Mouse (Mus musculus): ENCODE data around the gene Ldlrad1.

Ldlrad1 gene

DNA sequence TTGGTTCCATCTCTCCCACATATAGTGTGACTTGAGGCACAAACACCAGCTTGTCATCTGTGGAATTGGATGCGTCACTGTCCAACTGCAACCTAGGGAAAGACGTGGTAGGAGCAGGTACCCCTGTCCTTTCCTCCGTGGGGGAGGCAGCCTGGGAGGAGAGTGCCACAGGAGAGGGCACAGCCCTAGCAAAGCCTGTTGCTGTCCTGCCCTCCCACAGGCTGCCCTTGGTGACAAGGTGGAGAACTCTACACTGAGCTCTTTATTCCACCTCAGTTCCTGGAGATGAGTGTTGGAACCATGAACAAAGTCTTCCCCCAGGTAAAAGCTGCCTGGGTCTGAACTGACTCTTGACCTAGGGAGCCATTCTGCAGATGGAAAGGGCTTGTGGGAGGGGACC lies at the start of gene Ldlrad1:
Gene Ldlrad1 (plus strand): TSS at position 301 of the 400 bp plus-strand sequence.
- no peak for ATAC-seq (ENCODE audit: low TSS enrichment)

DNA sequence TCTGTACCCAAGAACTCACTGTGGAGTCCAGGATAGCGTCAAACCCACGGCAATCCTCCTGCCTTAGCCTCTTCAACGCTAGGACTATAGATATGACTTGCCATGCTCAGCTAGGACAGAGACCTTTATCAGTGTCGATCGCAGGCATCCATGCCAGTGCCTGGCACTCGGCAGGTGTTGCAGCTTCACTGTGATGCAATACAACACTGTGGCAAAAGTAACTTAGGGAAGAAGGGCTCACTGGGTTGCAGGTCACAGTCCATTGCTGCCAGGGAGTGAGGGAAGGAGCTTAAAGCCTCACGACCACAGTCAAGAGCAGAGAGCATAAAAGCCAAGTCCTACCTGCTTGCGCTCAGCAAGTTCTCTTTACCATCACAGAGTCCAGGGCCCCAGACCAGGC lies 48.8 kb upstream of the Ldlrad1 start:
- ATAC-seq (ENCODE audit: low TSS enrichment): no peak

DNA sequence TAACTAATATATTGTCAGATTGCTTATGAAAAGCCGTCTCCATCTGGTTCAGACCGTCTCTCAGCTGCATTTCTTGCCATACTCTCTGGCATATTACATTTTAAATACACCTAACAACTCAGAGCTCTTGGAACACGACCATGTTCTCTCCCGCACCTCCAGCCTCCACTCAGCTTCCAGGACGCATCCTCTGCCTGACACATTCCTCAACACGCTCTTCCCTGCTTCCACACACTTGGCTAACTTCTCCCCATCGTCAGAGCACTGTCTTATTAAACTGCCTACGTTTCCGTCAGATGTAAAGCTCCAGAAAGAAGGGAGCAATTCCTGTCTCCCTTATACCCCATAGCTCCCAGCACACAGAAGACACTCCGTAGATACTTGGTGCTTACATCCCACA lies 45.6 kb upstream of the Ldlrad1 start:
- peak; percentile 91 for ATAC-seq (ENCODE audit: low TSS enrichment)

DNA sequence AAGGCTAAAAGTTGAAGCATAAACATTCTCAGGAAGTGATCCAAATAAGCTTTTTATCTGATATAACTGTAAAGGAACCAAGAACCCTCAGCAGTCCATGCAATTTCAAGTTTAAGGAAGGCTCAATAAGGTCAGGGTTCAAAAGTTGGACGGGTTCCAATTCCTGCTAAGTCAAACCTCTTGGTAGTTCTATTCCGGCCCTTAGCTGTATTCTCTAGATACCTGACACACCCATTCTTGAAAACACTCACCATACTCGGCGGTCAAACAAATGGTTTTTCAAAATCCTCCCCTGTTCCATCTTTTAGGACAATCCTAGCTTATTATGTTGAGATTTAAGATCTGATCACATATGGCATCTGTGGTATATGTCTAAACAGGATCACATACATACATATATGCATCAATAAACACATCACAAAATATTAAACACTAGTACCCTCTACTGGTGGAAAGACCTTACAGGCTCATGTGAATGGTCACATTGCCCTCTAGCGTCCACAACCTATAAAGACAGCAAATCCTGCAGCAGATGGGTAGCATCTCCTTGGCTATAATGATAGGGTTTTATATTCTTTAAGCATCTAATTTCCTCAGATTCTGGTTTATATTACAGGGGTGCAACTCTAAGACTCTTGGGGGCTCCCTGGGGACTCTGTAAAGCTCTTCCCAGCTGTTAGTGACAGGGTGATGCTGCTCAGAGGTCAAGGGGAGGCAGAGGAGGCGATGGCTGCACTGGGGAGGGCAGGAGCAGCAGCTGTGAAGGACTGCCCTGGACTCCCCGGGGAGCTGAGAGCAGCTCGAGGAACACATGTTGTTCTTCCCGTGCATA lies 45.0 kb upstream of the Ldlrad1 start:
- ATAC-seq (ENCODE audit: low TSS enrichment): peak; percentile 71

DNA sequence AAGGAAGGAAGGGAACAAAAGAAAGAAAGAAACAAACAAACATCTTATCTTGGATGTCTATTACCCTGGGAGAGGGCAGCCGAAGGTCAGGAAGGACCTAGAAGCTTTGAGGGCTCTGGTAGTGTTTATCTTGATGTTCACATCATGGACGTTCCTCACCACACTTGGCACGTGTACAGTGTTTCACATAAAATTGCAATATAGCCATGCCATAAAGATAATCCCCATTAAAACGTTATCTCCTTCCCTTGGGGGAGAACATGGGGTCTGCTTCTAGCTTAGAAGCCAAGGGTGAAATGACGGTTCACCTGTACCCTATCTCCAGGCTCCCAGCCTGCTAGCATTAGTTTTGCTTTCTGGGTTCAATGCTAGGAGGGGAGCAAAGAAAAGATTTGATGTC lies 42.3 kb upstream of the Ldlrad1 start:
- no peak for ATAC-seq (ENCODE audit: low TSS enrichment)

DNA sequence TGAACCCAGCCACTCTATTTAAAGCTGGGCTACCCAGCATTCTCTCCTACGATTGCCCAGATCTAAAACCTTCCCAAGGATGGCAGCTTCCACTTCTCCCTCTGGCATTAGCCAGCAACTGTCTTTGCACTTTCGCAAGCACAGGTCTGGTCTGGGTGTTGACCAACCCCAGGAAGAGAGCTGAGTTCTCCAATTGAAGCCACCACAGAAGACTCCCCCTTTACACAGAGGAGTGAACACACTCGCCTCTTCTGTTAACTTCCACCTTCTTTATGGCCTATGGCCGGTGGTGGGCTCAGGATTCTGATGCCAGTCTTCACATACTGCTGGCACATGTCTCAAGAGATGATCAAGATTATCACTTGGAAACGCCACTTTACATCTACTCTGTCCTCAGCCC lies 41.2 kb upstream of the Ldlrad1 start:
- ATAC-seq (ENCODE audit: low TSS enrichment): no peak

DNA sequence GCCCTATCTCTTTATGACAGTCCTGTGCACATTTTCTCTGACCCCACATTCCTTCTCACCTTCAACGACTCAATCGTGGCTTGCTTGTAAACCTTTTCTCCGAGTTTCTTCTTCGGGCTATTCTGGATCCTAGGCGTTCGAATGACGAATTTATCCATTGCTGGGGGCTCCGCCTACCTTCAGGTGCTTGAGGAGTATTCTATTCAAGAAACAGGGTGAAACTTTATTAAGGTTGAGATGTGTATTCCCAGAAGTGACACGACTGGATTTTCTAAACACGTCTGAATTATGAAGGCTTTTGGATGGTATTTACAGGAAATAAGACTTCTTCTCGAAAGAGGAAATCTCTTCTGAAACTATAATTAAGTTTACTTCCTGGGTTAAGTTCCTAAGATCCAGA lies 31.5 kb upstream of the Ldlrad1 start:
- no peak for ATAC-seq (ENCODE audit: low TSS enrichment)

DNA sequence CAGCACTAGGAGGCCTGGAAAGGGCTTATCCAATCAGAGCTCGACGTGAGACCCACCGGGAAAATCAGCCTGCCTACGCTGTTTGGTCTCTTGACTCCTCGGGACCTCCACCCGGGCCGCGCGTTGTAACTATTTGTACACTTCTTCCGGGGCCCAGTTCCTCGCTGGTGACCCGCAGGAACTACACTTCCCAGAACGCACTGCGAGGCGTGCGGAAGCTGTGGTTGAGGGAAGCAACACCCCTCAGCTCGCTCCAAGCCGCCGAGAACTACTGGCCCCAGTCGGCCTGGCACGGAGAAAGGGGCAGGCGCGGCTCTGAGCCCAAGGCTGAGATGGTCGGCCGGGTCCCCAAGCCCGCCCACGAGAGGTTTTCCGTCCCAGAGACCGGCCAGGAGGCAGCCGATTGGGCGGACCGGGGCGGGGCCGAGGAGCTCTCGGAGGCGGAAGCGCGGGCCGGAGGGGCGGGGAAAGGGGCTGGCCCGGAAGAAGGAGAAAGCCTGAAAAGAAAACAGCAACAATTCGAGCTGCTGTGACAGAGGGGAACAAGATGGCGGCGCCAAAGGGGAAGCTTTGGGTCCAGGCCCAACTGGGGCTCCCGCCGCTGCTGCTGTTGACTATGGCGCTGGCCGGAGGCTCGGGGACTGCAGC lies 30.7 kb upstream of the Ldlrad1 start, which contains the start of gene Tmem59:
Gene Tmem59 (plus strand): TSS at position 218 of the 648 bp plus-strand sequence.
- peak; percentile 93 for ATAC-seq (ENCODE audit: low TSS enrichment)

DNA sequence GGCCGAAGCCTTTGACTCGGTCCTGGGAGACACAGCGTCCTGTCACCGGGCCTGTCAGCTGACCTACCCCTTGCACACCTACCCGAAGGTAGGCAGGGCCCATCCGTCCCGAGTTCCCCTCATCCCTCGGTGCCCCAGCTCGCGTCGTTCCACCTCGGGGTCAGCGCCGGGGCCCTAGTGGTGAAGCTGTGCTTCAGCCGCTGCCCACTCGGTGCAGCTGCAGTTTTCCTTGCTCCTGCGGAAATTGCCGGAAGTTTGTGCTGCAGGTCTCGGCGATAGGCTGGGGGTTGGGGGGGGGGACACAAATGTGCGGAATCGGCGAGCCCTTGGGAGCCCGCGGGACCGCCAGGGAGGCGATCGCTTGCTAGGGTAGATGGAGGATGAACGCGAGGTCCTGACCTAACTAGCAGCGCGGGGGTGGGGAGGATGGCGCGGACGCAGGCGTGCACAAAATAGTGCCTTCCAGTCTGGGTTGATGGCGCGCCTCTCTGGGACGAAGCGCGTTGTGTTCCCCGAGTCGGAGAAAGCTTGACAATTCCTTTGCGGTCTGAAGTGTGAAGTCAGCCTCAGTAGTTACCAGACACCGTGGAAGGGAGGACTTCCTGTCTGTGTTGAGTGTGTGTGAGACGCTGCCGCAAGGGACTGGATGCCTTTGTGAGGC lies 30.0 kb upstream of the Ldlrad1 start, which contains the start of gene Tceanc2:
Gene Tceanc2 (minus strand): TSS at position 287 of the 661 bp plus-strand sequence.
- ATAC-seq (ENCODE audit: low TSS enrichment): peak; percentile 38

DNA sequence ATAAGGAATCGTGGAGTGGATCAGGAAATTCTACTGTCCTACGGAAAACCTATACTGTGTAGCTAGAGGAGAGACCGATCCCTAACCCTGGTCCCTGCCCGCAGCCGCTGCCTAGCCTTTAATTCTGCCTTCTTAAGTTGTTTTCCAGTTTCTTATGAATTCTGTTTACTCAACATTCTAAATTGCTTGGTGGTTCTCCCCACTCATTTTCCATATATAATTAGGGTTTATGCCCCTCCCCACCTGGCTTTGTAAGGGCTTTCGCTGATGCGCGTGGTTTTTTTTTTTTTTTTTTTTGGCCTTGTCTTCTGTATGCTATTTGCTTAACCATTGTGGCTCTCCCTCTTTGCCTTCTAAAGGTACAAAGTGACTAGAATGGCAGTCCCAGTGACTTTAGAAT lies 29.4 kb upstream of the Ldlrad1 start:
- no peak for ATAC-seq (ENCODE audit: low TSS enrichment)

DNA sequence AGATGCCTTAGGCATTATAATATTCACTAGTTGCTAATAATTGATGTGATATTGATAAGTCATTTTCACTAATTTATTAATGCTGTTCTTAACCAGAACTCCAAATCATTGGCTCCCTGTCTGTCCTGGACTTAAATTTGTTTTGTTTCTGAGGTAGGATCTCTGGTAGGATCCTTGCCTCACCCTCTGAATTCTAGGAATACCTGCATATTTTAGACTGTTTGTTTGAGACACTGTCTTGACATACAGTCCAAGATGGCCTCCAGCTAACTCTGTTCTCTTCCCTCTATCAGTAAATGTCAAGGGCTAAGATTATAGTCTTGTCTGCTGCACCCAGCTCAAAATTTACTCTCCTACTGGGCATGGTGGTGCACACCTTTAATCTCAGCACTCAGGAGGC lies 28.2 kb upstream of the Ldlrad1 start:
- ATAC-seq (ENCODE audit: low TSS enrichment): no peak

DNA sequence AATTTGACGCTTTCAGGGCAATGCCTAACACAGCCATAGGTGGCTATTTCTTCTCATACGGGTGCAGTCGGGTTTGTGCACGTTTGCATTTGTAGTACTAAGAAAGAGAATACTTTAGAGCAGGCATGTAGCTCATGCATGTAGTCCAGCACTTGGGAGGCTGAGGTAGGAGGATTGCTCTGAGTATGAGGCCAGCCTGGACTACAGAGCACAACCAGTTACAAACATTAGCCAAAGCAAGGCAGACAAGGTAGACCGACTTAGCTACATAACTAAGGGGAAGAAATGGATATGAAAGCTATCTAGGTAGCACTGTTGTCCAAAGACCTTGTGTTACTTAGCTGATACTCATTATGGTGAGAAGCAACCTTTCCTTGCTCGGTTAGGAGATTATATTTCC lies 27.1 kb upstream of the Ldlrad1 start:
- ATAC-seq (ENCODE audit: low TSS enrichment): no peak

DNA sequence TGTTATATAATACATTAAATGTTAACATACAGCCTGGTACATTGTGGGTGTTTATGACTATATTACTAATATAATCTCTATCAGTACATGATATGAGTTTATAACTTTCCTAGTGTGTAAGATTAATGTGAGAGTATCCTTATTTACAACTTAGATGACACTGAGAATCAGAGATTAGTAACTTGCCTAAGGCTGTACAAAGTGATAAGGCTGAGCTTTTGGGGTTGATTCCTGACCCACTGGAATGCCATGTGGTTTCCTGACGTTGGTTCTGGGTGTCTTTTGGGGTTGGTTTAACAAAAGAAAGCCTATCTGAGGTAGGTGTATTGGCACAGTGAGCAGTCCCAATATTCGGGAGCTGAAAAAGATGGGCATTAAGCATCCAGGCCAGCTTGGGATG lies 26.2 kb upstream of the Ldlrad1 start:
- ATAC-seq (ENCODE audit: low TSS enrichment): no peak

DNA sequence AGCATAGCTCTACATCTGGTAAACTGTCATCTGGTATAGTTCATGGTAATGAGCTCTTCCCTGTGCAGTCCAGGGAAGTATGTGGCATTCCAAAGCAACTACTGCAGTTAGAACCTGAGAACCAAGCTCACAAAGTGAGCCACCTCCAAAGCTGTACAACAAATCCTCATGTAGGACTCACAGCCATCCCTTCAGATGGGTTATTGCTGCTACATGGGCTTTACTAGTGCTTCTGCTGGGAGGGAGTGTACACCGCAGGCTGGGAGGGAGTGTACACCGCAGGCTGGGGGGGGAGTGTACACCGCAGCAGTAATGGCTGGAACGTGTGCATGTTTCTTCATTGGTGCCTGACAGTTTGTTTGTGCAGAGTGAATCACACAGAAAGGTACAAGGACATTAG lies 25.8 kb upstream of the Ldlrad1 start:
- no peak for ATAC-seq (ENCODE audit: low TSS enrichment)

DNA sequence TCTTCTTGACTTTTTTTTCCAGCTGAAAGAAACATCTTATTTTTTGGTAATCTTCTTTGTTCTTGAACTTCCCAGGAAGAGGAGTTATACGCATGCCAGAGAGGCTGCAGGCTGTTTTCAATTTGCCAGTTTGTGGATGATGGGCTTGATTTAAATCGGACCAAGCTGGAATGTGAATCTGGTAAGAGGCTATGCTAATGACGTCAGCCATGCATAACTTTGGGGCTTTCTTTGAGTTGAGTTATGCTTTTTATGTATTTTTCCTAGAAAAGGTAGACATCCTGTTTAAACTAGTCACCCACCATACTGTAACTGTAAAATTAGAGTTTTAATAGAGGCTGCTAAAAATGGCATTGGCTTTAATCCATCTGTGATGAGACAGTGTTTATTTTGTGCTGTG lies 23.3 kb upstream of the Ldlrad1 start:
- no peak for ATAC-seq (ENCODE audit: low TSS enrichment)

DNA sequence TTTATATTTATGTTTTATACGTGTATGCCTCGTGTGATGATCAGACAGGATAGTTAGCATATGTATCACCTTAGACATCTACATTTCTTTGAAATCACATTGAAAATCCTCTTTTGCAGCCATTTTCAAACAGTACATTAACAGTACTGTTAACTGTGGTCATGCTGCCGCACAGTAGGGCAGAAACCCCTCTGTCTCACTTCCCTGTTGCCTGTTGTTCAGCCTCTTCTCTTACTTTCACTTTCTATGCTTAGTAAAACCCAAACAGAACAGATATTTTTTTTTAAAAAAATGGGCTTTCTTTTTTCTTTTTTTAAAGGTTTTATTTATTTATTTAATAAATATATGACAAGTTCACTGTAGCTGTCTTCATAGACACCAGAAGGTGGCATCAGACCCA lies 15.1 kb upstream of the Ldlrad1 start:
- ATAC-seq (ENCODE audit: low TSS enrichment): no peak

DNA sequence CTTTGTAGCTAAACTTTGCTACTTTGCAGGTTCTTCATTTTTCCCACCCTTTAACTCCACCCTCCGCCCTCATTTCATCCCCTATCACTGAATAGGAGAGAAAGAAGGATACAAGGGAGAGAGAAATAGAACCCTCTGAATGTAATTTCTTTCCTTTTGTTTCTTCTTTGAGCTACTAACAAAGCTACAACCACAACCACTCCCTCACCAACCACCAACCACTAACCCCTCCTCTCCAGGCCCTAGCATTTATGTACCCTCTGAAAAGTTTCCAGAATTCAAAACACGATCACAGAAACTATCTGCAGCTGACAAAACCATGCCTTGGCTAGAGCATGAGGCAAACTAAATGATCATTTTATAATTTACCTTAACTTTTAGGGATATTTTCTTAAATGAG lies 12.5 kb upstream of the Ldlrad1 start:
- ATAC-seq (ENCODE audit: low TSS enrichment): no peak

DNA sequence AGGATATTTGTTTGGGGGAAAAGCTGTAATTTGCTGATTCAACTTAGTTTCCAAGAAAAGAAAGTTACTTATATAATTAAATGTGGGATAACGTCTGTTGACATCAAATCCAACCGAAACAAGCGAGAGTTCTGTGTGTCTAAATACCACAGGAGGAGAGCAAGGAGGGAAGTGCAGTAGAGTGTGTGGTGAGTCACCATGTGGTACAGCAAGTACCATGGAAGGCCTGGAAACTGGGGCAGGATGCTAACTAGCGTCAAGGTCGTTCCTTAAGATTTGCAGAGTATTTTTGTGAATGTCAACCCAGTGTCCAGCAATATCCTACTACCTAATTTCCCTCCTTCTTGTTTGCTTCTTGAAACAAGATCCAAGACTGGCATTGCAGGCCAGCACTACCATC lies 10.9 kb upstream of the Ldlrad1 start:
- peak; percentile 78; the same call in 1 of the 2 replicates for ATAC-seq (ENCODE audit: low TSS enrichment)

DNA sequence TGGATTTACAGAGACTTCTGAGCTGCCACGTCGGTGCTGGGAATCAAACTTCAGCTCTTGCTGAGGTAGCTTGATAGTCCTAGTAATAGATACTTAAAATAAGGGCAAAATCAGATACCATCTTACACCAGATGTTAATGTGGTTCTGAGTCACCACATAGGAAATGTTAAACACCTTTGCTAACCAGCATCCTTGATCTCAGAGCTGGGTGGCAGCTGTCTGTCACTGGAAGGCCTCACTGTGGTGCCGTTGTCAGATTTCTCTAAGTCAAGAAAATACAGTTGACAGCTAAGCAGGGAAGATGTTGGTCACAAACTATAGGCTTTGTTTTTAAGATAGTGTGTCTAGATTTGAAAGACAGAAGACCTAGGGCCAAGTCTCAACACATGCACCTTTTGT lies 7.2 kb upstream of the Ldlrad1 start:
- no peak for ATAC-seq (ENCODE audit: low TSS enrichment)

DNA sequence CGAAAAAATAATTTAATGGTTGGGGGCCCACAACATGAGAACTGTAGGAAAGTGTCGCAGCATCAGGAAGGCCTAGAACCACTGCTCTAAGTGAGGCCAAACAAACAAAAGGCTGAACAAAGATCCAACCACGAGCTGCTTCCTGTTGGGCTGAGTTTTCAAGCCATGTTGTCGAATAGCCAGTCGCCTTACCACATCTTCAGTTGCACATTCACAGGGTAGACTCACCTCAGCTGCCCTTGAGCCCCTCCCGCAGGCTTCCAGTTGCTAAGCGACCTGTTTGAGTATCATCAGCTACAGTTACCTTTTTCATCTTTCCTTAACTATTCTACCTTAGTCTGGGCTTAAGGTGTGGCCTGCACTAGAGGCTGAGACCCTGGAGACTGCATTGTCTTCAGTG lies 6.0 kb upstream of the Ldlrad1 start:
- ATAC-seq (ENCODE audit: low TSS enrichment): no peak

DNA sequence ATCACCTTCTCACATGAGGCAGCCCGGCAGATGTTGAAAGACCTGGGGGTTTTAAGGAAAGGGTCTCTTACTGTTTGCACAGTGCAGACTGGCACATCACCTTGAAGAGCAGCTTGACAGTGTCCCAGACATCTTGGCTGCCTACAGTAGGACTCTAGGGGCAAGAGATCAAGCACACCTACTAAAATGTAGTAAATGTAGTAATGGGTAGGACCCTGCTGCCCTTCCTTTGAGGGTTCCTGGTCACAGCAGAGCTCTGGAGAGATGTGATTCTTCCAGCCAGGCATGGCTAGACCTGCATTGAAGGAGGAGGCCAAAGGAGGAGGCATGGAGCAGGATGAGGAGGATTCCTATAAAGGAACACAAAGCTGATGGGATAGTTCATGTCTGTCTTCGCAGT lies 2.0 kb upstream of the Ldlrad1 start:
- no peak for ATAC-seq (ENCODE audit: low TSS enrichment)

DNA sequence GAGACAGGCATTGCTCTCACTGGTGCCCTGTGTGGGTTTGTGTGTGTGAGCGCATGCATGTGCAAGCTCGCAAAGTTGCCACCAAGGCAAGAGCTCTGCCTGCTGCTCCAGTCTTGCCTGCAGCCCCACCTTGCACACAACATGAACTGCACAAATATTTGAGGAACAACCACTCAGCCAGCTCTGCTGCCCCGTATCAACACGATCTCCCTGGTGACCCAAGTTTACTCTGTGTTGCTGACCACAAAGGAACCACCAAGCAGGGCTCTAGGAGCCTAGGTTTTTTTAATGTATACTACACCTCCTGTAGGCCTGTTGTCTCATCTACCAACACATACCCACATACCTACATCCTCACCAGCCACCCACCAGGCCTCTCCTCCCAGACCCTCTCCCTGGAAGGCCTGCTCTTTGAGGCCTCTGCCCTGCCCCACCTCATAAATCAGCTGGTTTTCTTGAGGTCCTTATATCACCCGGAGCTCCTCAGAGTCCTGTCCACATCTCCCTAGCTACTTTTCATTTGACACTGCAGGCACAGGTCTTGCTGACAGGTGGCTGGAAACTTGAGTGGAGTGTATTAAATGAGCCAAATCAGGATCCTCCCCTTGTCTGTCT lies 1.6 kb downstream of the Ldlrad1 start:
- ATAC-seq (ENCODE audit: low TSS enrichment): no peak
